Mouse (Mus musculus) midbrain, embryonic 13.5 days (tissue): Measurements from ENCODE around the gene Txndc5. TPM values are rescaled to one million over a fixed set of nuclear protein-coding genes. Genes with fewer than 3 reads are reported as not detected.

Experiments
- ATAC-seq: fragments of 200-750 bp; cut with Nextera tagmentation; 2 replicates; pipeline ENCODE4 v1.8.0; 2017; ENCODE audit warnings: mild to moderate bottlenecking, moderate TSS enrichment, moderate library complexity
- H3K27ac ChIP-seq: fragments of 300-500 bp; sonication (generic); 2 replicates; pipeline ENCODE4 v1.5.1; 2015; ENCODE audit warnings: inconsistent platforms, mild to moderate bottlenecking, moderate library complexity
- H3K27me3 ChIP-seq: fragments of 300-500 bp; sonication (generic); 2 replicates; pipeline ENCODE4 v1.6.1; 2015; ENCODE audit warnings: mild to moderate bottlenecking, inconsistent platforms
- H3K36me3 ChIP-seq: fragments of 300-500 bp; sonication (generic); 2 replicates; pipeline ENCODE4 v1.6.1; 2015; ENCODE audit warnings: mild to moderate bottlenecking, inconsistent platforms
- H3K4me1 ChIP-seq: fragments of 300-500 bp; sonication (generic); replicated peaks from 2 replicates; pipeline ENCODE4 v1.6.1; 2015; ENCODE audit warnings: inconsistent platforms
- H3K4me2 ChIP-seq: fragments of 300-500 bp; sonication (generic); replicated peaks from 2 replicates; pipeline ENCODE4 v1.6.1; 2015; ENCODE audit warnings: moderate library complexity, mild to moderate bottlenecking, inconsistent platforms
- H3K4me3 ChIP-seq: fragments of 300-500 bp; sonication (generic); replicated peaks from 2 replicates; pipeline ENCODE4 v1.5.1; 2015; ENCODE audit warnings: mild to moderate bottlenecking, inconsistent platforms
- H3K9ac ChIP-seq: fragments of 300-500 bp; sonication (generic); replicated peaks from 2 replicates; pipeline ENCODE4 v1.6.1; 2015; ENCODE audit warnings: mild to moderate bottlenecking, inconsistent platforms
- H3K9me3 ChIP-seq: fragments of 300-500 bp; sonication (generic); 2 replicates; pipeline ENCODE4 v1.6.1; 2016; ENCODE audit warnings: mild to moderate bottlenecking, inconsistent platforms
- WGBS: fragments of 180-500 bp; shearing (Covaris S2); methylation state at CpG from one replicate; pipeline ENCODE4 v1.1.7; 2015; 5-methylcytosine and 5-hydroxymethylcytosine counted together
- polyA plus RNA-seq: library from polyadenylated mRNA; unstranded; fragments of >200 nt; fragmentation: Nextera tagmentation; extraction: Ambion mirVana; gene quantifications from 2 replicates; pipeline ENCODE4 v1.2.1, GENCODE M21; 2015

Gene Txndc5
- polyA plus RNA-seq, 1 experiment from 2014 or later: 71.8 TPM

- Histone ChIP-seq H3K27me3 (no peaks in the 10 kb centered on the region), H3K4me3 (no peak overlapping the region), H3K36me3 (peaks cover 45% of the 10 kb centered on the region), H3K9me3 (no peaks in the 10 kb centered on the region), H3K4me1 (peaks cover 19% of the 10 kb centered on the region), H3K4me2 (no peak overlapping the region), H3K9ac (no peak overlapping the region), H3K27ac (no peak overlapping the region)
- WGBS: 93% methylated on average over 11 of the region's 11 CpGs
- no peak for ATAC-seq
Observed at GRCm38 (mm10) chr13:38523231-38523630, 5.4 kb downstream of the Txndc5 start.

DNA sequence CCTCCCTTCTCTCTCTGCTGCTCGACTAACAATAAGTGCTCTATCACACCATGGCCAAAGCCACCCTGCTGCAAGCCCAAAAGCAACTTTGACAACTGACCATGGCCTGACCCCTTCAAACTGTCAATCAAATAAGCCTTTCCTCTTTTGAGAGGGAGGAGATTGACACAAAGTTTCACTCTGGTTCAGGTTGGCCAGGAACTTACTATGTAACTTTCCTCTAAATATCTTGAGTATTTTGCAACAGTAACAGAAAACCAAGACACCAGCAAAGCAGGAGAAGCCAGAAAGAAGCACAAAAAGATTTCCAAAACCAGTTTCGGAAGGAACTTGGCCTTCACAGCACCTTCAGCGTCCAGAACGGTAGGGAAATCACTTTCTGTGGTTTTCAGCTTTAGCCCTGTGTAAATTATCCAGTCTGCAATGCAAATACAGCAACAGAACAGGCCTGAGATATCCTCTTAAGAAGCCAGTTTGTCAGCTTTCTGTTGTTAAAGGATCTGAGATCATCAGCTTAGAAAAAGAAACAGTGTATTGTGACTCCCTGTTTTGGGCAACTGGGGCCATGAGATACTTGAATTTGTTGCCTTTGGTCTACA is 6.5 kb downstream of the Txndc5 start:
- no peak overlapping the region for H3K9ac ChIP-seq
- WGBS: 80% methylated on average over 4 of the region's 4 CpGs
- H3K27me3 ChIP-seq: no peaks in the 10 kb centered on the region
- H3K9me3 ChIP-seq: no peaks in the 10 kb centered on the region
- no peak overlapping the region for H3K4me3 ChIP-seq
- no peak overlapping the region for H3K27ac ChIP-seq
- H3K4me1 ChIP-seq: peaks cover 15% of the 10 kb centered on the region
- H3K4me2 ChIP-seq: no peak overlapping the region
- no peak for ATAC-seq
- H3K36me3 ChIP-seq: peaks cover 56% of the 10 kb centered on the region

DNA sequence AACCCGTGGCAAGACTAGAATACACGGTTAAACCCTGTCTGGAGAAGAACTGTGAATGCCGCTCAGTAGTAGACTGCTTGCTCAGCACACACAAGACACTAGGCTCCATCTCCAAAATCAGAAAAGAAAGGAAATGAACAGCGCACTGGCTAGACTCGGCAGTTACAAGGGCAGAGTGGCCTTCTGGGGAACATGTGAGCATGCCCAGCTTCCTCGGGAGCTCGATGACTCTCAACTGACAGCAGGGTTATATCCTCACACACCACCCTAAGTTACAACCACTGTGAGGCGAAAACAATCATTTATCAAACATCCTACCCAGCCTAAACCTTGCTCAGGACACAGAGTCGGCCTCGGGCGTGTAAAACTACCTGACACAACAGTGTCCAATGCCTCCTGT is 8.3 kb downstream of the Txndc5 start:
- 0 out of 2 replicates have a peak, but pooled peaks cover 3% of the 10 kb centered on the region for H3K4me1 ChIP-seq
- H3K27ac ChIP-seq: no peak overlapping the region
- no peak overlapping the region for H3K4me2 ChIP-seq
- no peak overlapping the region for H3K4me3 ChIP-seq
- WGBS: 94% methylated on average over 11 of the region's 11 CpGs
- no peaks in the 10 kb centered on the region for H3K27me3 ChIP-seq
- H3K9ac ChIP-seq: no peak overlapping the region
- peaks cover 64% of the 10 kb centered on the region for H3K36me3 ChIP-seq
- no peak for ATAC-seq
- H3K9me3 ChIP-seq: no peaks in the 10 kb centered on the region

- Histone ChIP-seq H3K9ac (no peak overlapping the region), H3K9me3 (no peaks in the 10 kb centered on the region), H3K27me3 (no peaks in the 10 kb centered on the region), H3K27ac (no peak overlapping the region), H3K4me2 (no peak overlapping the region), H3K4me1 (no peaks in the 10 kb centered on the region), H3K36me3 (peaks cover 73% of the 10 kb centered on the region), H3K4me3 (no peak overlapping the region)
- 91% methylated on average over 11 of the region's 11 CpGs for WGBS
- ATAC-seq: no peak
Observed at GRCm38 (mm10) chr13:38516582-38516981, 12.0 kb downstream of the Txndc5 start.

DNA sequence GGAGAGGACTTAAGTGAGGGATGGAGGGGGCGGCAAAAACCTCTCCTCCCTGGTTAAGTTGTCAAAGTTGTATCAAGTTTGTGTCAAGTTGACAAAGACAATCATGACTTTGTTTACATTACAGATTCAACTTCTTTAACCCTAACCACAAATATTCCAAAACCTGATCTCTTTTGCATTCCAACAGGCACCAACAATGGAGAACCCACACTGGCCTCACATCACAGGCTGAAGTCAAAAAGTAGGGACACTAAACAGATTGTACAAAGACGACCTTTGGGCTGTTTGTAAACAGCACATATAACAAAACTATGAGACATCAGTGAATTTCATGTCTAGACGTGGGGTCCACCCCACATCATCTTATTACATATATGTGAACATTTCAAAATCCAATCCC is 12.8 kb downstream of the Txndc5 start:
- Histone ChIP-seq H3K27me3 (no peaks in the 10 kb centered on the region), H3K27ac (no peak overlapping the region), H3K9ac (no peak overlapping the region), H3K4me1 (no peaks in the 10 kb centered on the region), H3K9me3 (no peaks in the 10 kb centered on the region), H3K4me2 (no peak overlapping the region), H3K4me3 (no peak overlapping the region), H3K36me3 (peaks cover 67% of the 10 kb centered on the region)
- 81% methylated on average over 3 of the region's 3 CpGs for WGBS
- ATAC-seq: no peak

- Histone ChIP-seq H3K36me3 (peaks cover 64% of the 10 kb centered on the region), H3K4me2 (no peak overlapping the region), H3K9ac (no peak overlapping the region), H3K27me3 (no peaks in the 10 kb centered on the region), H3K9me3 (no peaks in the 10 kb centered on the region), H3K27ac (no peak overlapping the region), H3K4me1 (no peaks in the 10 kb centered on the region), H3K4me3 (no peak overlapping the region)
- ATAC-seq: no peak
- WGBS: 90% methylated on average over 2 of the region's 2 CpGs
Observed at GRCm38 (mm10) chr13:38515431-38515830, 13.2 kb downstream of the Txndc5 start.

GRCm38 (mm10) chr13:38513921-38514320 is 14.7 kb downstream of the Txndc5 start:
- Histone ChIP-seq H3K4me1 (no peaks in the 10 kb centered on the region), H3K27me3 (no peaks in the 10 kb centered on the region), H3K9me3 (no peaks in the 10 kb centered on the region), H3K4me2 (no peak overlapping the region), H3K9ac (no peak overlapping the region), H3K27ac (no peak overlapping the region), H3K36me3 (peaks cover 61% of the 10 kb centered on the region), H3K4me3 (no peak overlapping the region)
- WGBS: 98% methylated on average over 7 of the region's 7 CpGs
- no peak for ATAC-seq

DNA sequence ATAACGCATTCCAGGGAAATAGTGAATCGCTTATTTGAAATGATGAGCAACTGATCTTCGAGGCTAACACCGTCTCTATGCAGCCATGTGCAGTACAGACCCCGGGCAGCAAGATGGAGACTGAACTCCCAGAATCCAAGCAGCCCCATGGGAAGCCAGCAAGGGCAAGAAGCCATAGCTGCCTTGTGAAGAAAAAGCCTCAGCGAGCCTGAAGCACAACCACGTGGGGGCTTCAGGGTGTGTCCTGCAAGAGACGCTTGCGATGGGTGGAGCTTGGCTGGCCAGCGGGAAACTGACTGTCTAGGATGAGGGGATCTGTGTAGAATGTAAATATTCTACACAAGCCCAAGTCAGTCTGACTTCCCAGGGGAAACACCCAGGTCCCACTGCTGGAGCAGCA is 16.6 kb downstream of the Txndc5 start:
- Histone ChIP-seq H3K27ac (no peak overlapping the region), H3K27me3 (no peaks in the 10 kb centered on the region), H3K36me3 (peaks cover 52% of the 10 kb centered on the region), H3K4me2 (no peak overlapping the region), H3K9me3 (no peaks in the 10 kb centered on the region), H3K4me3 (no peak overlapping the region), H3K9ac (no peak overlapping the region), H3K4me1 (no peaks in the 10 kb centered on the region)
- 86% methylated on average over 10 of the region's 10 CpGs for WGBS
- ATAC-seq: no peak

DNA sequence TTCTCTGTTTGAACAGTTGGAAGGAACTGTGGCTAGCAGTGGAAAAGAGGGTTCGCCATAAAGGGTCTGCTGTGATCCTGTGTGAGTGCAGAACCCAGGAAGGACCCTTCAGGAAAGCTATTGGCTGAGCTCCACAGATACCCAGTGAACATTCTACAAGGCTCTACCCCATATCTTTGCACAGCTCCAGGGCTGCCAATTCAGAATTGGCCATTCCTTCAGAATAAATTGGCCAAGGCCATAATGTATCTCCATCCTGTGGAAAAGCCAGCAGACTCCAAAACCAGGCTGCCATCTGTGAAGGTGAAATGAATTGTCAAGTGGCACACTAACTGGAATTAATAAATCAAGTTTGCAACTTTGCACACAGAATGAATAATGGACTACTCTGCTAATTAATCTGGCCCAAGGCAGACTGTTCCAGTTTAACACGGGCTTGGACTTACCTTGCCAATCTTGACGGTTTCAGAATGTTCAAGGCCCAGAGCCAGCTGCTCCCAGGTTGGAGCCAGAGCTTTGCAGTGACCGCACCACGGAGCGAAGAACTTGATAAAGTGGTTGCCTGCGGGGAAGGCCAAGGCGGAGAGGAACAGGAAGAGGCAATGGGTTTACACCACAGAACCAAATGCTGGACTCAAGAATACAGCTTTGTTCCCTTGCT is 18.8 kb downstream of the Txndc5 start:
- WGBS: 93% methylated on average over 8 of the region's 8 CpGs
- Histone ChIP-seq H3K27ac (no peak overlapping the region), H3K9me3 (no peaks in the 10 kb centered on the region), H3K36me3 (peaks cover 61% of the 10 kb centered on the region), H3K9ac (no peak overlapping the region), H3K4me2 (no peak overlapping the region), H3K27me3 (no peaks in the 10 kb centered on the region), H3K4me1 (no peaks in the 10 kb centered on the region), H3K4me3 (no peak overlapping the region)
- no peak for ATAC-seq

- Histone ChIP-seq H3K36me3 (peaks cover 70% of the 10 kb centered on the region), H3K27ac (no peak overlapping the region), H3K9me3 (no peaks in the 10 kb centered on the region), H3K4me3 (no peak overlapping the region), H3K27me3 (no peaks in the 10 kb centered on the region), H3K9ac (no peak overlapping the region), H3K4me2 (no peak overlapping the region), H3K4me1 (0 out of 2 replicates have a peak, but pooled peaks cover 2% of the 10 kb centered on the region)
- ATAC-seq: no peak
- 96% methylated on average over 10 of the region's 10 CpGs for WGBS
Observed at GRCm38 (mm10) chr13:38506936-38507335, 21.7 kb downstream of the Txndc5 start.

- Histone ChIP-seq H3K4me3 (no peak overlapping the region), H3K9ac (no peak overlapping the region), H3K27ac (no peak overlapping the region), H3K9me3 (no peaks in the 10 kb centered on the region), H3K27me3 (no peaks in the 10 kb centered on the region), H3K4me2 (no peak overlapping the region), H3K36me3 (peaks cover 73% of the 10 kb centered on the region), H3K4me1 (0 out of 2 replicates have a peak, but pooled peaks cover 2% of the 10 kb centered on the region)
- no peak for ATAC-seq
- WGBS: 85% methylated on average over 8 of the region's 8 CpGs
Observed at GRCm38 (mm10) chr13:38506320-38506719, 22.3 kb downstream of the Txndc5 start.

- no peak overlapping the region for H3K4me2 ChIP-seq
- H3K27ac ChIP-seq: no peak overlapping the region
- no peak overlapping the region for H3K9ac ChIP-seq
- H3K4me3 ChIP-seq: no peak overlapping the region
- no peak for ATAC-seq
- H3K9me3 ChIP-seq: no peaks in the 10 kb centered on the region
- H3K27me3 ChIP-seq: no peaks in the 10 kb centered on the region
- H3K36me3 ChIP-seq: peaks cover 87% of the 10 kb centered on the region
- 89% methylated on average over 14 of the region's 14 CpGs for WGBS
- 0 out of 2 replicates have a peak, but pooled peaks cover 2% of the 10 kb centered on the region for H3K4me1 ChIP-seq
Observed at GRCm38 (mm10) chr13:38503137-38503849, 25.3 kb downstream of the Txndc5 start.
